Mouse (Mus musculus): ENCODE data around the gene Maml2.

The Maml2 gene

DNA sequence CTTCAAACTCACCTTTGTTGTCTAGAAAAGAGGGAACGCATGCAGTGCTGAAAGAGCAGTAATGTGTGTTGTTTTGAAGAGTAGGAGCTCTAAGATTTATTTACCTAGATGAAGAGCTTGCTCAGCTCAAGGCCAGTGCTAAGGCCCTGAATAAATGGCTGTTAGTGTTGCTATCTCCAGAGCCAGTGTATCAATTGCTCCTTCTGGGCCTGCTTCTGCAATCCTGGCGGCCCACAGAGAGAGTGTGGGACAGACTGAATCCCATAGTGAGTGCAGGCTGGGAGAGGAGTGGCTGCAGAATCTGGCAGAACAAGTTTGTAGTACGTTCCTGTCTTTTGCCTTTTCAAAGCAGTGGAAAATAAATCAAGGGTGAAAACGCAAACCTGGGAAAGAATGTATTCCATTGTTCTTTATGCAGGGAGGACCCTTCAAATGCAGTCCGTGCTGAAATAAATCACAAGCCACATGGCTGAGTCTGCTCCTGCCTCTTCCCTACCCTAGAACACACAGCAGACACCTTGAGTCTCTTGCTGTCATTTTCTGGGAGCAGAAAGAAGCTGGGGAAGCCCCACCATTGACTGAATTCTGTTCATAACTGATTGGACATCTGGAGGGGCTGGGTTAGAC lies 318.7 kb downstream of the Maml2 start:
- ChIA-PET POLR2A (interaction anchor here in 1 of 4 experiments (0.7 kb wide), 1 partner anchor 14 kb away, joined by 3 read pairs; no protein-coding TSS in a partner anchor), CTCF (no interaction called here)

DNA sequence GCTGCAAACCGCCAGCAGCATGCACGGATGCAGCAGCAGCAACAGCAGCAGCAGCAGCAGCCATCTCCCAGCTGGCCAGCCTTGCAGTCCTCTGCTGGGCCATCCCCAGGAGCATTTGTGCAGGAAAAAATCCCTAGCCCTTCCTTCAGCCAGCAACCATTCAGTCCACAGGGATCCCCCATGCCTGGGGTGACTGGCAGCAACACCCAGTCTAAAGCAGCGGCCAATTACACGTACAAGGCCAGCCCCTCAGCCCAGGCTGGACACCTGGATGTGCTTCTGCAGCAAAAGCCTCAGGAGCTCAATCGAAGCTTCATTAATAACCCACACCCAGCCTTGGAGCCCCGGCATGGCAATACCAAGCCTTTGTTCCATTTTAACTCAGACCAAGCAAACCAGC lies 323.0 kb downstream of the Maml2 start:
- POLR2A ChIA-PET: interaction anchor here in 1 of 4 experiments (0.6 kb wide), 1 partner anchor 26 kb away, joined by 3 read pairs; no protein-coding TSS in a partner anchor
- CTCF ChIA-PET: no interaction called here

DNA sequence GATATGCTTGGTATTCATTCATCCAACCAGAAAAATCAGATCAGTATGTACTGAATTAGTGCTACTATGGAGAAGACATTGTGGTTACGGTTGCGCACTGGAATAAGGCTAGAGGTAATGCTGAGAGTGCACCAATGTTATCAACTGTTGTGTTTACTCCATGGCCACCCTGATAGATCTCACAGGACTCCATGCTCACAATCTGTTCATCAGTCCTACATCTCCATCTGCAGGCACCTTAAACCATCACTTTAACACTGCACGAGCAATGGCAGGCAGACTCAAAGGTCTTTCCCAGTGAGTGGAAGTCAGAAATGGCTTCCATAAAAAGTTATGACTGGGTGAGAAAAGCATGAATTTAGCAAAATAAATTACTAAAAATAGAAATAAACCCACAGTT lies 324.2 kb downstream of the Maml2 start:
- POLR2A ChIA-PET: no interaction called here
- CTCF ChIA-PET: interaction anchor here in 1 of 4 experiments (0.6 kb wide), 1 partner anchor 30 kb away, joined by 7 read pairs; no protein-coding TSS in a partner anchor

DNA sequence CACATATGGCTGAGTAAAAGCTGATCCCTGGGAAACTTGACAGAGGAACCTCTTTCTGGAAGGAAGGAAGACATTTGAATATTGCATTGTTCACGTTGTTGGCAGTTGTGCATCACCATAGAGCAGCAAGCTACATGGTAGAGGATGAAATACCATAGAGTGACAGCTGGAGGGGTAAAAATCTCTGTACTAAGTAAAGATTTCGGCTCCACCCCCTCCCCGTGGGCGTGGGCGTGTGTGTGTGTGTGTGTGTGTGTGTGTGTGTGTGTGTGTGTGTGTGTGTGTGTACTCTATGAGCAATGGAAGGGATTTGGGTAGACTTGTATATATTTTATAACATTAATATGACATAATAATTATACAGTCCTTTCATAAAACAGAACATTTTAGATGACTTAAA lies 324.7 kb downstream of the Maml2 start:
- CTCF ChIA-PET: interaction anchor here in 1 of 4 experiments (0.6 kb wide), 1 partner anchor 30 kb away, joined by 7 read pairs; no protein-coding TSS in a partner anchor
- POLR2A ChIA-PET: no interaction called here

DNA sequence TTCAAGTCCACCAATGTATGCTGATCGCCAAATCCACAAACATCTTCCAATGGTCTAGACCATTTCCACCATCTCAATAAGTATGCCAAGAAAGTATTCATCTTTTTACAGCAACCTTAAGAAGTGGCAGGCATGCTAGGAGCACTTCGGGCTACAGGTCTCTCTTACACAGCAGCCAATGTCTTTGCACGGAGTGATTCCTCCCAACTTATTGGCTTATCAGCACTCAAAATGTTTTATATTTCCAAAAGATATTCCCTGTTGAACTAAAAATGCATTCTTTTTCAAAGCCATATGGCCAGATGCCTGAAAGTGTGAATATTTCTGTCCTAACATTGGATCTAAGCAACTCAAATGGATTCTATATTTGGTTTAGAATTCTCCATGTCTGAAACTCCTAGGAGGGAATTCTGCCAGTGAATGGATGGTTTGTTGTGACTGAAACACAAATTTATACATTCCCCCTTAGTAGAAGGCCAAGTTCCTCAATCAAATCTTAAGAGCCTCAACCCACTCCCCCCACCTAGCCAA lies 326.2 kb downstream of the Maml2 start:
- ChIA-PET CTCF (no interaction called here), POLR2A (no interaction called here)

DNA sequence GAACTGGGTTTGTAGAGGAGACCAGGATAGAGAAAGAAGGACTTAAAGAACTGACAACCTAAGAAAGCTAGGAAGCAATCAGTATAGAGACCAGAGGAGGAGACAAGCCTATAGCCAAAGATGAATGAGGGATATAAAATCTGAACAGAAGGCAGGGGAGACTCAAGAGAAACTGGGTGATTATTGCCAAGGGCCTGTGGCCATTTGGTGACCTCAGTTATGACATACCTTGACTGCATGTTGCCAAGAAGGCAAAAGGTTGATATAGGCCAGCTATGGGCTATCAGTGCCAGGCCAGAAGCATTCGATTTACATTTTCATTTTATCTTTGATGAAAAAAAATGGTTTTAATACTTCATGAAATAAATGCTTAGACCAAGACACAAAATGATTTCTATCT lies 327.0 kb downstream of the Maml2 start:
- POLR2A ChIA-PET: interaction anchor here in 1 of 4 experiments (0.5 to 1.3 kb wide), 2 partner anchors 85 to 163 kb away, joined by 3 to 4 read pairs; no protein-coding TSS in a partner anchor
- CTCF ChIA-PET: no interaction called here

- CTCF ChIA-PET: no interaction called here
- POLR2A ChIA-PET: interaction anchor here in 1 of 4 experiments (0.5 to 1.3 kb wide), 2 partner anchors 85 to 163 kb away, joined by 3 to 4 read pairs; no protein-coding TSS in a partner anchor
Observed at GRCm38 (mm10) chr9:13625215-13625614, 327.5 kb downstream of the Maml2 start.

GRCm38 (mm10) chr9:13626480-13626879 lies 328.7 kb downstream of the Maml2 start:
- ChIA-PET CTCF (no interaction called here), POLR2A (no interaction called here)

DNA sequence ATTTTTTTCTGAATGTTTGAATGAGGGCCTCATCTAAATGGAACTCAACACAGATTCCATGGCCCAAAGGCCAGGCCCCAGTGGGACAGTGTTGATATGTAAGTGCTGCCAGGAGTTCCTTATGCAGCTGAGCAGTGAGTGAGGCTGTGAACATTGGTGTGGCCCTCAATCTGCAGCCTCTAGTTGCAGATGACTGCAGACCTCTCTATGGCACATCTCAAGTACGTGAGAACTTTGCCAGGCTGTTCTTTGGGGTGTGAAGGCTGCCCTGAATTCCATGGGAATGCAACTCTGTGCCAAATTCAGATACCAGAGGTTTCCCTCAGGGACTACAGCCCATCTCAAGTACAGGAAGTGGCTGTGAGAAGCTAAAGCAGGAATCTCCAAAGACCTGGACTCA lies 335.6 kb downstream of the Maml2 start:
- ChIA-PET CTCF (interaction anchor here in 1 of 4 experiments (0.6 kb wide), 1 partner anchor 401 kb away, joined by 3 read pairs; no protein-coding TSS in a partner anchor), POLR2A (no interaction called here)

DNA sequence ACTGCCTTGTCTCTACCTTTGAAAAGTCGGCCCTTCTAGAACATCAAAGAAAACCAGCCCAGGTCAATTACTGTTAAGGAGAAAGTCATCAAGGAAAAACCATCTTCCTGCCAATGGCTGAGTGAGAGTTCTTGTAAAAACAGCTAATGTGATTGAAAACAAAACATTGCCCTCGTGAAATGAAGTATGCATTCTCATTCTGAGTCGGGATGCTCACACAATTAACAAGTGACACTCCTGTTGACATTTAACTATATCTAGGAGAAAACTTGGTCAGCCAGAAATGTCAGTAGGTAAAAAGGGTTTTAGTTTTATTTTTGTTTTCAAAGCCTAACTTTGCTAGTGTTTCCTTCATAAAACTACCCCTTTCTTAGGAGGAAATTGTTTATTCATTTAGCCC lies 341.9 kb downstream of the Maml2 start:
- ChIA-PET POLR2A (no interaction called here), CTCF (no interaction called here)

- POLR2A ChIA-PET: no interaction called here
- CTCF ChIA-PET: no interaction called here
Observed at GRCm38 (mm10) chr9:13645153-13645552, 347.4 kb downstream of the Maml2 start.

DNA sequence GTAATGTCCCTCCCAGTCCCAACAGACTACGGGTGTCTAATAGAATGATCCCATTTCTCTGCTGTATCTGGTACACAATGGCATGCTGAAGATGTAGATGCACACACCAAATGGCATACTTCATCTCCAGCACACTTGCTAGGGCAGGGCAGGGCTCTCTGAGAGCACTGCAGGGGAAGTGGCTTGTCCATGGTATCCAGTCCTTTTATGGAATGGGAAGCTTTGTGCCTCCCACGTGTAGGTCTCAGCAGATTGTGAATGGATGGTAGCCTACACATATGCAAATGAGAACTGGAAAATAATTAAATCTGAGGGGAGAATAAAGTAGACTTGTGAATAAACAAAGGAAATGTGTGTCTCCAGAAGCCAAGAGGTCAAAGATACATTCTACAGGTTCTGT lies 353.3 kb downstream of the Maml2 start:
- ChIA-PET POLR2A (no interaction called here), CTCF (no interaction called here)

DNA sequence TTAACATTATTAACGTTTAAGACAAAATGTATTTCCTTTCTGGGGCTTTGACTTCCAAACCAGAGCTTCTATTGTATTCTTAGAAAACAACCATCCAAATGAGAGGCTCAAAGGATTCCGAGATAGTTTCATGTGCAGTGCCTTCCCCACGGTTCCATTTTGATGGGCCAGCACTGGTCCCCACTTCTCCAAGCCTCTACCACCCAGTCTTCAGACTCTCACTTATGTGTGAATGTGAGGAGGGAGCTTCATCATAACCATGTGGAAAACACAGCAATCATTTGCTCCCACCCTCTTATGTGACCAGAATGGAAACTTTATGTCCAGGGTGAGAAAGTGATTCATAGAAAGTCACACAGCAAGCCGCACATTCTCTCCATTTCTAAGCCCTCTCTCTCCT lies 354.1 kb downstream of the Maml2 start:
- CTCF ChIA-PET: no interaction called here
- POLR2A ChIA-PET: no interaction called here

GRCm38 (mm10) chr9:13652389-13652877 lies 354.7 kb downstream of the Maml2 start:
- POLR2A ChIA-PET: no interaction called here
- CTCF ChIA-PET: interaction anchor here in 2 of 4 experiments (0.8 to 1.5 kb wide), 2 partner anchors 421 to 422 kb away, joined by 4 to 7 read pairs; no protein-coding TSS in a partner anchor

- POLR2A ChIA-PET: no interaction called here
Observed at GRCm38 (mm10) chr9:13652917-13653316, 355.2 kb downstream of the Maml2 start.

DNA sequence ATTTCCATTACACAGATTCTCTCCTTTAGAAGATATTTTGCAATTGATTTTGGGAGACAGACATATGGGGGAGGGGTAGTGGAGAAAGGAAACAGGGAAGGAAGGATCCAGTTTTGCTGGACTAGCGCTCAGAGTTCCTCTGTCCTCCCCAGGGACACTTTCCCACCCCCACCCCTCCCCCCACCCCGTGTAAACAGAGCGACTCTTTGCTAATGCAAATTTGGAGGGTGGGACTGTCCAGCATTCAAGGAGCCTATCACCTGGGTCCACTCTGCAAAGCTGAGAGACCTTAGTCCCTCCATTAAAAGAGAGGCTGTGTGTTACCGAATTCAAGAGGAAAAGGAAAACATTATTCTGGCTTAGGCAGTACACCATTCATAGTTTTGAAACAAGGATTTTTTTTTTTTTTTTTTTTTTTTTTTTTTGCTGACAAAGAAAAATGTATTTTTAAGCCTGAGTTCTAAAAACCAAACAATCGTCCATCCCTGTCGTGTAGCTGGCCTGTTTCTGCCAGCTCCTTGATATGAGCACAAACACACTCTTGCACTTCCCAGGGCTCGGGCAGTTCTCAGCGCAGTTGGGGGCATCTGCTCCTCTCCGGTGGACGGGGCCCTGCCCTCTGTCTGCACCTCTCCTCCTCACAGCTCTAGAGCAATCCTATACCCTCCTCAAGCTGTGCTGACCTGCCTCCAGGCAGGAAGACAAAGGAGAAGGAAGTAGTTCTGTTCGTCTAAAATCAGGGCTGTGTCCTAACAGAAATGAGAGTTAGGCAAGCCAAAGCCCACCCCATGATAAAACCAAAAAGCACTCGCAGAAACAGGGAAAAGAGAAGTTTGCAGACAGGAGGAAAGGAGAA lies 364.2 kb downstream of the Maml2 start:
- CTCF ChIA-PET: interaction anchor here in 1 of 4 experiments (0.5 to 1.1 kb wide), 2 partner anchors 23 to 54 kb away, joined by 3 to 4 read pairs; no protein-coding TSS in a partner anchor
- POLR2A ChIA-PET: interaction anchor here in 3 of 4 experiments (0.6 to 1.4 kb wide), 6 partner anchors 38 to 368 kb away, joined by 3 to 5 read pairs (median 4); no protein-coding TSS in a partner anchor

More at GRCm38 (mm10) chr9:13652917-13653316, 355.2 kb downstream of the Maml2 start:
- CTCF ChIA-PET: interaction anchor here in 3 of 4 experiments (0.6 to 1.5 kb wide), 3 partner anchors 422 to 683 kb away, joined by 3 to 7 read pairs (median 4); no protein-coding TSS in a partner anchor

- CTCF ChIA-PET: no interaction called here
- POLR2A ChIA-PET: no interaction called here
Observed at GRCm38 (mm10) chr9:13665487-13665969, 367.8 kb downstream of the Maml2 start.

DNA sequence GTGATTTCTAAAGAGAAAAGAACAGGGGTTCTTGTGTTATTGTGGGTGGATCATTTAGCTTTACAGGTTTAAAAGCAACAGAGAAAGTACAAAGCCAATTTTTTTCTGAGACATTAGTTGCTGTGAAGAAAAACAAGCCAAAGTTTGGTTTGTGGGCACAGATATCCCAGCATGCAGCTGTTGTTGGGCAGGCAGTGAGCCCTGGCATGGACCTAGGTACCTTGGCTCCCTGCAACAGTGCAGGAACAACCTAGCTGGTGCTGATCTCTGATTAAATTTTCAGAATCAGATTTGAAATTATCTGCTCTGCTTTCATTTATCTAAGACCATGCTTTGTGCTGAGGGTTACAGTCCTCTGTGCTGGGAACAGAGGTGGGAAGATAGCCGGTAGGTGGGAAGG lies 370.2 kb downstream of the Maml2 start:
- ChIA-PET POLR2A (interaction anchor here in 1 of 4 experiments (0.6 kb wide), 1 partner anchor 11 kb away, joined by 3 read pairs; no protein-coding TSS in a partner anchor), CTCF (no interaction called here)

DNA sequence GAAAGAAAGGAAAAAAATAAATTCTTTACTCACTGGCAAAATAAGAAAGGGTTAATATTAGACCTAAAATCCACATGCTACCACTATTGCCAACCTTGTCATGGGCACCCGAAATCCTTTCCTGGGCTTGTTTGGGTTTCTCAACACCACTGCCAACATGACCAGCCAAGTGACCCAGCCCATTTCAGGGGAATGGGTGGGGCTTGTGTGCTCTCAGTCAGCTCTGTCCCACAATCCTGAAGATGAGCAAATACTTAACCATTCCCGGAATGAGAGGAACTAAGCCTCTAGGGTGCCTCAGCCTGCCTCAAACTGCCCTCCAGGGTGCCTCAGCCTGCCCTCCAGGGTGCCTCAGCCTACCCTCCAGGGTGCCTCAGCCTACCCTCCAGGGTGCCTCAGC lies 371.0 kb downstream of the Maml2 start:
- CTCF ChIA-PET: interaction anchor here in 1 of 4 experiments (0.7 kb wide), 1 partner anchor 18 kb away, joined by 3 read pairs; no protein-coding TSS in a partner anchor
- POLR2A ChIA-PET: no interaction called here

All from embryonic stem cell, embryonic (primary cell).